Mouse (Mus musculus) kidney, postnatal 25 days (tissue): ENCODE data around the gene Ube2r2.
A peak's percentile ranks its signal among the peaks of the same experiment; 100 is the strongest.

Experiments
- DNase-seq, 2 experiments: peaks; one replicate each; pipeline ENCODE4 v3.0.0; 2021; ENCODE audit warnings: mixed read lengths in 2 of 2

The Ube2r2 gene

DNA sequence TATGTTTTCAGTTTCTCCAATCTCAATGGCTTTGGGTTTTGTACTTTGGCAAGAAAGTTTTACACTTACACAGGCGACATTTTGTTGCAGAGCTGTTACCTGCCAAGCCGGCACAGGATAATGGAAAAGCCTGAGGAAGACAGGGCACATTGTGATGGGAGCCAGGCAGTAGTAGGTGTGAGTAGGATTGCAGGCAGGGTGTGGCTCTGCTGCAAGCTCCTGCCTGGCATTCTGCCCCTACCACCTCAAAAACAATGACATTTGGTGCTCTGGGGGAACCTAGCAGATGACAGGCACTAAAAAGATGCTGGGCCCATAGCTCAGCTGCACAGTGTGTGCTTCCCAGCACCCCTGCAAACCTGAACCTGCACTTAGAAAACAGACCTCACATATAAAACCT, 54.3 kb downstream of the Ube2r2 start:
- DNase-seq = no peak

DNA sequence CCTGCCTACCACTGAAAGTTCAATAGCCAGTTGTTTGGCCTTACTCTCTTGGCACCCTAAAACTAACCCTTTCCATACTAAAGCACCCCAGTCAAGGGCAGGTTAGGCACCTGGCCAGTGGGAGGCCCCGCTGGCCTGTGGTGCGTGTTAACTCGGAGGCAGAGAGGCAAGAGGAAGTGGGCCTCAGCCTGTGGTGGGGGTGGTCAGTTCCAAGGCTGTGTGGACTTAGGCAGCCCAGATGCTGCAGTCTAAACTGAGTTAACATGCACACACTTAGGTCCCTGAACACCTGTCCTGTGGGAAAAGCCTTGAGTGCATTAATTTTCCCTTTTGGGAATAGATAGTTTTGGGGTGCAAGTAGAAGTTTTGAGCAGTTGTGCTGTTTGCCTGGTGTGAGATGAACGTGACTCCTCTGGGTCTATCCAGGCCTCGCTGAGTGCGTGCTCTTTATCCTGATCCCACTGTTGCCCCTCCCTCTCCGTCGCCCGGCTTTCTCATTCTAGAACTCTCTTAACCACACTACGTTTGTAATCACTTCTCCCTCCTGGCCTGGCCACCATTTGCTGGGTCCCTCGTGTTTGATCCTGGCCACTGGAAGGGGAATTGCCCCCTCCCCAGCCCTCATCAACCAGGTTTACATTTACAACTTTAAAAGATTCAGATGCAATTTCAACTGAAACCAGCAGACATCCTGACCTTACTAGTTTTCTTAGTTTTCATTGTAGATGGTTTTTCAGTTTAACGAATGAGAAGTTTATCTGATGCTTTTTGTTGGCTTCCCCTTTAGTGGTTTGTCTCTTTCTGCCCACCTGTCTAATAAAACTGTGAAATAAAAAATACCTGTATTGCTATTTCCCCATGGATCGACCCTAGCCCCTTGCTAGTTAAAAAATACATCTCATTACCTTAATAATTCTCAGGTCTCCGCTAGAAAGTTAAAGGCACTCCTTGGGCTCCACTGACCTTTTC, 57.3 kb downstream of the Ube2r2 start:
- no peak for DNase-seq

DNA sequence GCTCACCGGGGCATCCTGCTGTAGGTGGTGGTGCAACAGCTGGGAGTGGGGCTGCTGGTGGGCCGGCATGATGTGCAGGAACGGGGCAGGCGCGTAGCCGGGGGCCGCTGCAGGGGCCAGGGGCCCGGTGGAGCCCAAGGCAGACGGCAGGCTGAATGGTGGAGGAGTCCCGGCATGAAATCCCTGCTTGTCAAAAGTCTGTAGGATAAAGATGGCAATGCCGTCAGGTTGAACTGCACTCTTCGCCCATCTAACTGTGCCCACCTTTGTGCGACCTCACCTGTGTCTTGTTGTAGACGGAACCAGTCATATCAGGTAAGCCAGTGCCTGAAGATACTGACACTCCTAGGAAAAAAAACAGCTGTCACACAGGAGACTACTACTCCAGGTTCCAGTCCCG, 59.8 kb downstream of the Ube2r2 start:
- DNase-seq = no peak

DNA sequence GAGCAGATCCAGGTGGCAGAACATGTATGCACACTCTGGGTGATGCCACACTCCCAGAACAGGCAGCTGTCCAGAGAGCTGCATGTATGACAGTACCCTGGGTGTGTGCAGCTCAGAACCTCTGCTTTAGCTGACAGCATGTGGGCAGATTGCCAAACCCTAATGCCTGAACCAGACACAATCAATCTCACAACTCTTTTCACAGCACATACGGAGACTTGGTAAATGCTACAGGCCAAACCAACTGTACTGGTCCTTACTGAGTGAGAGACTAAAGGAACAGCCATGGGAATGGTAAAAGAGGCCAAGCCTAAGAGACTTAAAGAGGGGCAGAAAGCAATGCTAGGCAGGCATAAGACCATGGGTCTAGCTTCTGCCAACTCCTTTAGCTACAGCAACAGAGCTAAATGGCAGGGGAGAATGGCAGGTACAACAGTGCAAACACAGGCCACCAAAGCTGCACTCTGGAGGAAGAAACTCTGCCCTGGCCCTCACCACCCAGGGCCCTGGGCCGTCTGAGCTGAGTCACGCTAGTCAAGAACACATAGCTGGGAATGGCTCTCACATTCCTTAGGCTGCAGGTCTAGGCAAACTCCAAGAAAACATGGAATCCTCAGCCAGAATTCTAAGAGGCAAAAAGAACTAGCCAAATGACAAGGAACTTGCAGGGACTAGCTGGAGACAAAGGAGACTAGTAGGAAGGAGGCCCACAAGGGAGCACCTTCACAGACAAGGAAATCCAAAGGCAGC, 61.5 kb downstream of the Ube2r2 start:
- peak in 1 of 2 experiments; percentile 33 for DNase-seq

DNA sequence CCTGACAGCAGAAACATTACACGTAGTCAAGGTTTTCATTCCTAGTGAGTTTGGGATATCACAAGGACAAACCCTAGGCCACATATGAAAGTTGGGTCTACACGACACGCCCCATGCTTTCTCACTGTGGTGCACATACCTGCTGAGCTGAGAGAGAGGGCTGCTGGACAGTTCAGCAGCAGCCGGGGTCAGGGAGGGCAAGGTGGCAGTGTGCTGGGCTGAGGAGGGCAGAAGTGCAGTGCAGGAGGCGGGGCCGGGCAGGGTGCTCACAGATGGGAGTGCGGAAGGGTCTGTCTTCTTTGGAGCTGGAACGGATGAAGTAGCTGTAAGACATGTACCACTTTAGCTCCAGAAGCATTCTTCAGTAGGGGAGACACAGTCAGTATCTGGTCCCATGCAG, 66.6 kb downstream of the Ube2r2 start:
- DNase-seq = no peak

DNA sequence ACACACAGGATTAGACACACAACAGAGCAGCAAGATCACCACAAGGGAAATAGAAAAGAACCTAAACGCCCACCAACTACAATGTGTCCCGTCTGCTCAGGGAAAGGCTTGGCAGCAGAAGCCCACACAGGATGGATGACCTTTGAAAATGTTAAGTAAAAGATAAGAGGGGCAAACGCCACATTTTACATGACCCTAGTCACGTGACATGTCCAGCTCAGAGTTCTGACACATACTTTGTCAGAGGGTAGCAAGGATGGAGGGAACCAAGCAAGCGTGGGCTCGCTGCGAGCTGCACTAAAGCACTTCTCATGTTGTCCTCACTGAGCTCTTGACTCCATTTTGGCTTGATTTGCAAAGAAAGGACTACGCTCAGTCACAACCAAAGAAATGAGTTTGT, 70.2 kb downstream of the Ube2r2 start:
- DNase-seq = no peak

DNA sequence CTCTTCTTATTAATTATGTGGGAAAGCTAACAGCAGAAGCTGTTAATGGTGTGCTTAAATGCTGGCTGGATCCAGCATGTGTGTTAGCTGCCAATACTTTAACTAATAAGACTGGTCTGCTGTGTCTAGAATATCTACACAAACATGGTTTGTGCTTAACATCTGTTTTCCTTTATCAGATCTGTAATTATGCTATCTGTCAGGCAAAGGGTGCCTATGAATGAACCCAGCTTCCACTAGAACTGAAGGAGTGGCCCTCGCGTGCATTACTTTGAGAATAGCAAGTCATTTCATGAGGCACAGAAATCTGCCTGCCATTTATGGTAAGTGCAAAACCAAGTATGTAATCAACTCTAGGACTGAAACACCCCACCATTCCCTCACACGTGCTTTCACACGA, 72.5 kb downstream of the Ube2r2 start:
- no peak for DNase-seq

DNA sequence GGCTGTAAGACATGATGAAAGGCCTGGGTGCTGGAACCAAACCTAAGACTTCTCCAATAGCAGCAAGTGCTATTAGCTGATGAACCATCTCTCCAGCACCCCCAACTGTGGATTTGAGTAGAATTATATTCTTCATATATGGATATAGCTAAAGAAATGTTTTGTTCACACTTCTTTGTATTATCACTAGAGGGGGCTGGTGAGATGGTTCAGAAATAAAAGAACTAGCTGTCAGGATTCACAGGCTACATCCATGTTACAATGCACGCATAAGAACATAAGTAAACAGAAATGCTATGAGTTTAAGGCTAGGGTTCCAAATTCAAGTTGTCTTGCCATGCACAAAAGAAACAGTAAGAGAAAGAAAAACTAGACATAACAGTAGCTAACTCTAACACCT, 89.9 kb downstream of the Ube2r2 start:
- no peak for DNase-seq

DNA sequence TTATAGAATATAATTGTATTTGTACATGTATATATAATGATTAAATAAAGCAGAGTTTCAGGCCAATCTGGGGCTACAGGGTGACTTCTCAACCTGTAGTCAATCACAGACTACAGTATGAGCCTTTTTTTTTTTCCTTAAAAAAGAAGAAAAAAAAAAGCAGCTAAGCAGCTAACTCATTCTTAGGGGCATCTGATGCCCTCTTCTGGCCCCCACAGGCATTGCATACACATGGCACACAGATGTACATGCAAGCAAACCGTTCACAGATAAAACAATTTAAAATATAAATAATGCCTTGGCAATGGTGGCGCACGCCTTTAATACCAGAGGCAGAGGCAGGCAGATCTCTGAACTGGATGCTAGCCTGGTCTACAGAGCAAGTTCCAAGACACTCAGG, 90.8 kb downstream of the Ube2r2 start:
- DNase-seq = peak; percentile 52 to 65

DNA sequence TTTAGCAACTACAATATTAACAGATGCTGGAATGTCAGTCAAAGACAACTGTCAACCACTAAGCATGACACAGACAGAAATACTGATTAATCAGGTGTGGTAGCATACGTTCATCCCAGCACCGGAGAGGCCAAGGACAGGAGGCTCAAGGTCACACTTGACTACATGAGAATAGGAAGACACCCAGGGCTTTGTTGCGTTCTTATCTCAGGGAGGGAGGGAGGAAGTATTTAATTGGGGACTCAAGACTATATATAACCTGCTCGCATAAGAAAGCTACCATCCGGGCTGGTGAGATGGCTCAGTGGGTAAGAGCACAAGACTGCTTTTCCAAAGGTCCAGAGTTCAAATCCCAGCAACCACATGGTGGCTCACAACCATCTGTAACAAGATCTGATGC, 100.1 kb downstream of the Ube2r2 start:
- no peak for DNase-seq

DNA sequence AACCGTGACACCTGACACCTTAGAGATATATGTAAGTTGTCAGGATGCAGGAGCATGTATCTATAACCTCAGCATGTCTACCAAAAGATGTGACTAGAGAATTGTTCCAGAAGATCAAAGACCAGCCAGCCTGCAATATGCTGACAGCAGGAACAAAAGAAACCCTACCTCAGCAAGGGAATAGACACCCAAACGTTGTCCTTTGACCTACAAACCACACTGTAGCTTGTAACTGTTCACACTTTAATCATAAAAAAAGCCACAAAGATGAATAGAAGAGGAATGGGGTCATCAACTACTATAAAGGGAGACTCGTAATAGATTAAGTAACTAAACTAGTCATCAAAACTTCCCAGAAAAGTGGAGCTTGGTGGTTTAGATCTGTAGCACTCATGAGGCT, 105.4 kb downstream of the Ube2r2 start:
- DNase-seq = no peak
